Comparison of ENCODE assay signal across 22 mouse cellular contexts in the genomic region with DNA sequence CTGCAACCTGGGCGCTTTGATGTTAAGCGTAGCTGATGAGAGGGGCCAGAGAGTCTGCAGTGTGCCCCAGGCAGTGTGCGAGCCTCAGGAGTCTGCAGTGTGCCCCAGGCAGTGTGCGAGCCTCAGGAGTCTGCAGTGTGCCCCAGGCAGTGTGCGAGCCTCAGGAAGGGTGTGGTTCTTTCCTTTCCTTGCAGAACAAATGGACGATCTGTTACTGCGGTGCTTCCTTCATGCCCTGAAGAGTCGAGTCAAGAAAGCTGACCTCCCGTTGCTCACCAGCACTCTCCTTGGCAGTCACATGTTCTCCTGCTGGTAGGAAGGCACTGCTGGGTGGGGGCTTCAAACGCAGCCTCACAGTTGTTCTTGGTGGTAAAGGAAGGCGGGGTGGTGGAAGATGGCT. TPM values are rescaled to one million over a fixed set of nuclear protein-coding genes. Genes with fewer than 3 reads are reported as not detected.
A peak's percentile ranks its signal among the peaks of the same experiment; 100 is the strongest.
DNase-seq lines count a peak whose midpoint lies in the region; ATAC-seq and TF ChIP-seq lines count a peak whose summit lies in the region.
"Had no signal": no experiment of that assay in that cellular context is flagged by ENCODE, and none has a peak within 500 bp of the region (broad histone marks: within the 10 kb centered on the region; RNA-seq: fewer than 3 reads in every experiment).

No protein-coding gene starts in this region.

- DNase-seq in kidney, adult 2 months, result peak; percentile 49
- peak; percentile 70 for DNase-seq in WW6 (ENCODE audit: low read depth, low spot score)
- DNase-seq in lung, postnatal 4 days, result peak; percentile 28 to 64
- no peak for DNase-seq in left cerebral cortex, adult 9 months (ENCODE audit: low spot score in 2 of 2)
- DNase-seq in urinary bladder, postnatal 4 days (ENCODE audit: low spot score in 2 of 2), result no peak
- DNase-seq: adrenal gland, adult 8-10 months; cerebellum, adult 11 months; cerebellum, postnatal 25 days; gastrocnemius, postnatal 25 days; heart, postnatal 36 days; kidney, adult 11 months; layer of hippocampus, adult 9-11 months; right cerebral cortex, postnatal 25 days; thymus, postnatal 14 days had no signal

- no peak overlapping the region for H3K27ac ChIP-seq in kidney, adult 2 months (ENCODE audit: insufficient read depth, low read depth, low read length)
- no peak overlapping the region for H3K27ac ChIP-seq in kidney, embryonic 15.5 days
- H3K27ac ChIP-seq: hindbrain, postnatal 0 days; neural tube, embryonic 13.5 days had no signal

- H3K36me3 ChIP-seq in kidney, adult 2 months (ENCODE audit: control insufficient read depth, insufficient read depth, low read length), result peaks cover 8% of the 10 kb centered on the region
- peaks cover 79% of the 10 kb centered on the region for H3K36me3 ChIP-seq in kidney, embryonic 15.5 days
- peaks cover 78% of the 10 kb centered on the region for H3K36me3 ChIP-seq in E14TG2a.4 (ENCODE audit: insufficient read depth, low read length)

- H3K27me3 ChIP-seq in kidney, adult 2 months (replicated peaks; ENCODE audit: control insufficient read depth, insufficient read depth, low read length), result no peaks in the 10 kb centered on the region
- no peaks in the 10 kb centered on the region for H3K27me3 ChIP-seq in kidney, embryonic 15.5 days
- H3K27me3 ChIP-seq in E14TG2a.4 (ENCODE audit: insufficient read depth, low read length), result no peaks in the 10 kb centered on the region
- H3K27me3 ChIP-seq: CH12.LX; heart, embryonic 12.5 days; megakaryocyte, embryonic 14.5 days; neural tube, embryonic 13.5 days had no signal

- WGBS in kidney, adult 2 months, result 73% methylated on average over 11 of the region's 11 CpGs
- WGBS in kidney, embryonic 15.5 days, result 80% methylated on average over 11 of the region's 11 CpGs

- no peaks in the 10 kb centered on the region for H3K9me3 ChIP-seq in kidney, embryonic 15.5 days (replicated peaks)
- no peaks in the 10 kb centered on the region for H3K9me3 ChIP-seq in E14TG2a.4 (ENCODE audit: low read length)
- H3K9me3 ChIP-seq: heart, embryonic 12.5 days; megakaryocyte, embryonic 14.5 days; neural tube, embryonic 13.5 days had no signal

- TF ChIP-seq CTCF in kidney, adult 2 months (conservative IDR thresholded peaks at IDR 0.05; ENCODE audit: insufficient read depth, insufficient read length, low read depth, low read length), result no peak
- TF ChIP-seq CTCF in E14TG2a.4 (conservative IDR thresholded peaks at IDR 0.05; ENCODE audit: low read length), result no peak

- no peak overlapping the region for H3K4me2 ChIP-seq in kidney, embryonic 15.5 days
- H3K4me2 ChIP-seq: heart, embryonic 12.5 days; neural tube, embryonic 13.5 days had no signal

- no peak overlapping the region for H3K4me3 ChIP-seq in kidney, adult 2 months (ENCODE audit: insufficient read depth, low read depth, low read length)
- no peak overlapping the region for H3K4me3 ChIP-seq in kidney, embryonic 15.5 days (replicated peaks)
- H3K4me3 ChIP-seq in E14TG2a.4 (replicated peaks; ENCODE audit: low read length), result peak overlapping the region; percentile 54
- H3K4me3 ChIP-seq: heart, embryonic 12.5 days; megakaryocyte, embryonic 14.5 days; neural tube, embryonic 13.5 days had no signal

- no peak for TF ChIP-seq POLR2A in kidney, adult 2 months (IDR thresholded peaks at IDR 0.05; ENCODE audit: low read depth, low read length)

- no peak for ATAC-seq in kidney, embryonic 15.5 days (replicated peaks; ENCODE audit: low FRiP score)
- ATAC-seq: forebrain, embryonic 14.5 days; hindbrain, postnatal 0 days had no signal

- H3K9ac ChIP-seq in kidney, embryonic 15.5 days, result no peak overlapping the region
- H3K9ac ChIP-seq: heart, embryonic 12.5 days; neural tube, embryonic 13.5 days had no signal

- H3K4me1 ChIP-seq in kidney, adult 2 months (ENCODE audit: control insufficient read depth, insufficient read depth, low read length), result no peaks in the 10 kb centered on the region; the same call in 1 of the 2 replicates
- H3K4me1 ChIP-seq in kidney, embryonic 15.5 days, result no peaks in the 10 kb centered on the region
- H3K4me1 ChIP-seq in E14TG2a.4 (replicated peaks; ENCODE audit: low read depth, low read length), result peaks cover 58% of the 10 kb centered on the region
- H3K4me1 ChIP-seq: neural tube, embryonic 13.5 days had no signal

RNA-seq across cellular contexts. Expression of gene Eif2d, which starts 8.1 kb away (rescaled TPM):
- polyA plus RNA-seq in kidney, adult 2 months (2012; rRNA removed), result 32.1 and 35.5 TPM in 2 replicates
- 61.4 and 68.2 TPM in 2 replicates for polyA plus RNA-seq in kidney, embryonic 15.5 days (2015; fragmentation: Nextera tagmentation; extraction: Ambion mirVana)

RNA-seq across cellular contexts. Expression of gene Dyrk3, which starts 23.0 kb away (rescaled TPM):
- 0.94 and 1.4 TPM in 2 replicates for polyA plus RNA-seq in kidney, adult 2 months (2012; rRNA removed)
- polyA plus RNA-seq in kidney, embryonic 15.5 days (2015; fragmentation: Nextera tagmentation; extraction: Ambion mirVana), result 5.2 and 6.8 TPM in 2 replicates

Comparison
In these comparisons a context has a peak if more than half of its experiments do, and no peak if none do; other contexts are left out.
1. DNase-seq: peak in kidney, adult 2 months (single experiment), WW6 (single experiment) and lung, postnatal 4 days (2 of 2); none in left cerebral cortex, adult 9 months (0 of 2) and urinary bladder, postnatal 4 days (0 of 2).